Comparison of ENCODE assay signal across 8 mouse cellular contexts in the genomic region with DNA sequence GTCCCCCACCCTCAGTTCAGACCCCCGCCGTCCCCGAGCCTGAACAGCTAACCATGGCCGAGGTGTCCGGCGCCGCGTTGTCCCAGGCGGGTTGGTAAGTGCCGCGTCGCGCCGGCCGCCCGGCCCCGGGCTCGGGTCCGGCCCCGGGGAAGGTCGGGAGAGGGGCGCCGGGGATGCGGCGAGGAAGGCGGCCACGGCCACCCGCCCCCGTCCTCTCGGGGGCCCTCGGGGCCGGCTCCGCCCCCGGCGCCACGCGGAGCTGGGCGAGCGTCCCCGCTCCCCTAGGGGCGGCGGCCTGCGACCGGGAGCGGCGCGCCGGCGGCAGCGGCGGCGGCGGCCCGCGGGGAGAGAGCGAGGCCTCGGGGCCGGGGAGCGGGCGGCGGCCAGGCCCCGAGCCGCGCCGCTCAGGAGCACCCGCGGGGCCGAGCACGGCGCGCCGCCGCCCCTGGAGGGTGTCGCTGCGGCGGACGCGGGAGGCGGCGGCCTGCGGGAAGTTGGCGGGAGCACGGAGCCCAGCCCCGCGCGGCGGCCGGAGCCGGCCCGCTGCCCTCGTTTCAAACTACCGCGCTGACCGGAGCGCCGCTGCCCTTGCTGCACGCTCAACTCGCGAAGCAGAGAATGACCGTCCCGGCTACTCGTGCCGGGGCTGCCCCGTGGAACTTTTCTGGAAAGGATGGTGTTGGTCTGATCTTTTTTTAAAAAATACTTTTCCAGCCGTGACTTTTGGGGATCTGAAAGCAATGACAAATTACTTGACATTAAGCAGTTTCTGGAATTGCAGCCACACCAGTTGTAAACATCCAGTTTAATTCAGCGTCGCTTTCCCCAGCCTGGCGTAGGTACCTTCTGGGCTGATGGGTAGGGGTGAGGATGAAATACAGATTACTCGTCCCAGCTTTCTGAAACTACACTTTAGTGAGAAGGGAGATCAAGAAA. TPM values are rescaled to one million over a fixed set of nuclear protein-coding genes. Genes with fewer than 3 reads are reported as not detected.
DNase-seq lines count a peak whose midpoint lies in the region; ATAC-seq and TF ChIP-seq lines count a peak whose summit lies in the region.

No protein-coding gene starts in this region.

- TF ChIP-seq RAD21 in CH12.LX (IDR thresholded peaks at IDR 0.05; ENCODE audit: low read depth, low read length): no peak

- no peaks in the 10 kb centered on the region for H3K27me3 ChIP-seq in CH12.LX (replicated peaks)
- no peaks in the 10 kb centered on the region for H3K27me3 ChIP-seq in embryonic facial prominence, embryonic 15.5 days
- no peaks in the 10 kb centered on the region for H3K27me3 ChIP-seq in heart, embryonic 11.5 days (ENCODE audit: control insufficient read depth, insufficient read depth, low read length)
- H3K27me3 ChIP-seq in kidney, embryonic 16.5 days (ENCODE audit: insufficient read depth, low read length): no peaks in the 10 kb centered on the region
- H3K27me3 ChIP-seq in liver, embryonic 16.5 days (ENCODE audit: control insufficient read depth, insufficient read depth, low read depth, low read length): no peaks in the 10 kb centered on the region
- H3K27me3 ChIP-seq in neural tube, embryonic 11.5 days (ENCODE audit: control insufficient read depth, insufficient read depth, low read length): no peaks in the 10 kb centered on the region

- peaks cover 0 to 11% of the 10 kb centered on the region in 2 experiments; a peak in 2 of 4 replicates for H3K4me1 ChIP-seq in CH12.LX (ENCODE audit: control insufficient read depth in 1 of 2, insufficient read depth in 2 of 2)
- peaks cover 11% of the 10 kb centered on the region for H3K4me1 ChIP-seq in bone marrow macrophage, adult 2 months (ENCODE audit: control insufficient read depth, insufficient read depth, low read length)
- peaks cover 15% of the 10 kb centered on the region for H3K4me1 ChIP-seq in embryonic facial prominence, embryonic 15.5 days
- H3K4me1 ChIP-seq in heart, embryonic 11.5 days (ENCODE audit: control insufficient read depth, insufficient read depth, low read length): peaks cover 9% of the 10 kb centered on the region; the same call in 1 of the 2 replicates
- peaks cover 15% of the 10 kb centered on the region for H3K4me1 ChIP-seq in kidney, embryonic 16.5 days (ENCODE audit: insufficient read depth, low read length)
- H3K4me1 ChIP-seq in liver, embryonic 16.5 days (ENCODE audit: control insufficient read depth, low read depth, low read length): peaks cover 24% of the 10 kb centered on the region
- H3K4me1 ChIP-seq in neural tube, embryonic 11.5 days (ENCODE audit: control insufficient read depth, insufficient read depth, low read length): no peaks in the 10 kb centered on the region

- ATAC-seq in embryonic facial prominence, embryonic 15.5 days (ENCODE audit: insufficient number of reproducible peaks, low FRiP score, low TSS enrichment, low read depth): peak; percentile 71
- peak; percentile 60 for ATAC-seq in heart, embryonic 11.5 days (replicated peaks; ENCODE audit: insufficient number of reproducible peaks, low FRiP score, low TSS enrichment)
- peak; percentile 64 for ATAC-seq in kidney, embryonic 16.5 days (ENCODE audit: low FRiP score, low TSS enrichment)
- ATAC-seq in liver, embryonic 16.5 days (ENCODE audit: low read depth): peak; percentile 59
- ATAC-seq in neural tube, embryonic 11.5 days (ENCODE audit: insufficient read depth, low FRiP score, low TSS enrichment): peak; percentile 70

- no peak for TF ChIP-seq EP300 in CH12.LX (IDR thresholded peaks at IDR 0.05; ENCODE audit: low read length)

- peaks cover 0 to 5% of the 10 kb centered on the region in 2 experiments for H3K36me3 ChIP-seq in CH12.LX (replicated peaks in 1 of 2; ENCODE audit: control insufficient read depth in 1 of 2, insufficient read depth in 1 of 2, low read length in 1 of 2)
- no peaks in the 10 kb centered on the region for H3K36me3 ChIP-seq in embryonic facial prominence, embryonic 15.5 days
- no peaks in the 10 kb centered on the region for H3K36me3 ChIP-seq in heart, embryonic 11.5 days (ENCODE audit: control insufficient read depth, insufficient read depth, low read length)
- H3K36me3 ChIP-seq in kidney, embryonic 16.5 days (ENCODE audit: insufficient read depth, low read length): no peaks in the 10 kb centered on the region
- no peaks in the 10 kb centered on the region for H3K36me3 ChIP-seq in liver, embryonic 16.5 days (ENCODE audit: control insufficient read depth, insufficient read depth)
- no peaks in the 10 kb centered on the region for H3K36me3 ChIP-seq in neural tube, embryonic 11.5 days (ENCODE audit: control insufficient read depth, insufficient read depth, low read length)

- H3K4me2 ChIP-seq in CH12.LX (ENCODE audit: insufficient read depth, low read depth, poor library complexity, severe bottlenecking): peak overlapping the region; percentile 77
- peak overlapping the region; percentile 69 for H3K4me2 ChIP-seq in embryonic facial prominence, embryonic 15.5 days (replicated peaks)
- H3K4me2 ChIP-seq in heart, embryonic 11.5 days: peak overlapping the region; percentile 76
- peak overlapping the region; percentile 70 for H3K4me2 ChIP-seq in kidney, embryonic 16.5 days (replicated peaks; ENCODE audit: low read depth, low read length)
- peak overlapping the region; percentile 98 for H3K4me2 ChIP-seq in liver, embryonic 16.5 days (ENCODE audit: low read depth, low read length)
- peak overlapping the region; percentile 57 for H3K4me2 ChIP-seq in neural tube, embryonic 11.5 days (ENCODE audit: low read depth)

- under 1% methylated on average over 82 of the region's 109 CpGs for WGBS in embryonic facial prominence, embryonic 15.5 days
- 1% methylated on average over 94 of the region's 109 CpGs for WGBS in heart, embryonic 11.5 days (ENCODE audit: insufficient replicate concordance)
- under 1% methylated on average over 78 of the region's 109 CpGs for whole genome bisulfite sequencing in kidney, embryonic 16.5 days
- under 1% methylated on average over 68 of the region's 109 CpGs for WGBS in liver, embryonic 16.5 days (ENCODE audit: insufficient replicate concordance)
- WGBS in neural tube, embryonic 11.5 days: under 1% methylated on average over 56 of the region's 109 CpGs

- dilution Hi-C loops in CH12.LX (cut with MboI; ENCODE audit: extremely low pct_ligation_motif_present, extremely low pct_unique_long_range_greater_than_20kb, low sequenced_read_pairs): no loop called here

- peaks cover 13% of the 10 kb centered on the region for H3K79me2 ChIP-seq in CH12.LX (replicated peaks; ENCODE audit: control insufficient read depth, extremely low read depth, insufficient read depth, poor library complexity, severe bottlenecking)

- no peaks in the 10 kb centered on the region for H3K9me3 ChIP-seq in CH12.LX (replicated peaks; ENCODE audit: low read length)
- no peaks in the 10 kb centered on the region for H3K9me3 ChIP-seq in embryonic facial prominence, embryonic 15.5 days (replicated peaks)
- no peaks in the 10 kb centered on the region for H3K9me3 ChIP-seq in heart, embryonic 11.5 days (replicated peaks; ENCODE audit: control insufficient read depth, low read length)
- no peaks in the 10 kb centered on the region for H3K9me3 ChIP-seq in kidney, embryonic 16.5 days (ENCODE audit: low read length)
- no peaks in the 10 kb centered on the region for H3K9me3 ChIP-seq in liver, embryonic 16.5 days (replicated peaks; ENCODE audit: control insufficient read depth, low read length)
- no peaks in the 10 kb centered on the region for H3K9me3 ChIP-seq in neural tube, embryonic 11.5 days (ENCODE audit: control insufficient read depth, low read length)

- no peak for TF ChIP-seq CTCF in CH12.LX (conservative IDR thresholded peaks at IDR 0.05 in 1 of 2, IDR thresholded peaks at IDR 0.05 in 1 of 2; ENCODE audit: low read depth in 2 of 2, low read length in 2 of 2)
- no peak for TF ChIP-seq CTCF in bone marrow macrophage, adult 2 months (IDR thresholded peaks at IDR 0.05; ENCODE audit: low read depth, low read length)

- H3K4me3 ChIP-seq in CH12.LX (replicated peaks in 1 of 3; ENCODE audit: low read depth in 2 of 3, low read length in 2 of 3, poor library complexity in 1 of 3): peak overlapping the region; percentile 72 to 86 (median 78)
- peak overlapping the region; percentile 91 for H3K4me3 ChIP-seq in bone marrow macrophage, adult 2 months (ENCODE audit: insufficient read depth, low read length)
- H3K4me3 ChIP-seq in embryonic facial prominence, embryonic 15.5 days (replicated peaks): peak overlapping the region; percentile 92
- peak overlapping the region; percentile 75 for H3K4me3 ChIP-seq in heart, embryonic 11.5 days (ENCODE audit: low read depth, low read length)
- H3K4me3 ChIP-seq in kidney, embryonic 16.5 days (ENCODE audit: low read length): peak overlapping the region; percentile 91
- H3K4me3 ChIP-seq in liver, embryonic 16.5 days (ENCODE audit: low read depth, low read length): peak overlapping the region; percentile 89
- H3K4me3 ChIP-seq in neural tube, embryonic 11.5 days (ENCODE audit: low read depth, low read length): peak overlapping the region; percentile 78

- H3K9ac ChIP-seq in CH12.LX (ENCODE audit: insufficient read depth, low read depth): peak overlapping the region; percentile 94
- H3K9ac ChIP-seq in embryonic facial prominence, embryonic 15.5 days: peak overlapping the region; percentile 95
- H3K9ac ChIP-seq in heart, embryonic 11.5 days (ENCODE audit: low read depth, low read length): peak overlapping the region; percentile 98
- H3K9ac ChIP-seq in kidney, embryonic 16.5 days (replicated peaks; ENCODE audit: low read length): peak overlapping the region; percentile 97
- peak overlapping the region; percentile 93 for H3K9ac ChIP-seq in liver, embryonic 16.5 days (ENCODE audit: low read depth, low read length)
- H3K9ac ChIP-seq in neural tube, embryonic 11.5 days (ENCODE audit: low read length): peak overlapping the region; percentile 92

- peak overlapping the region; percentile 63 for H3K27ac ChIP-seq in CH12.LX (ENCODE audit: insufficient read depth, low read depth)
- peak overlapping the region; percentile 89 for H3K27ac ChIP-seq in bone marrow macrophage, adult 2 months (ENCODE audit: insufficient read depth, low read depth, low read length)
- peak overlapping the region; percentile 100 for H3K27ac ChIP-seq in embryonic facial prominence, embryonic 15.5 days (replicated peaks)
- H3K27ac ChIP-seq in heart, embryonic 11.5 days (ENCODE audit: low read depth, low read length): peak overlapping the region; percentile 99
- peak overlapping the region; percentile 100 for H3K27ac ChIP-seq in kidney, embryonic 16.5 days (ENCODE audit: low read length)
- H3K27ac ChIP-seq in liver, embryonic 16.5 days (ENCODE audit: low read length): peak overlapping the region; percentile 100
- peak overlapping the region; percentile 98 for H3K27ac ChIP-seq in neural tube, embryonic 11.5 days (ENCODE audit: low read depth, low read length)

- peak; percentile 31 for DNase-seq in CH12.LX (ENCODE audit: extremely low read depth)
- peak; percentile 70 for DNase-seq in neural tube, embryonic 11.5 days (ENCODE audit: low spot score)
- DNase-seq in testis, postnatal 10 days (ENCODE audit: low spot score): peak; percentile 72

- no peak for TF ChIP-seq POLR2A in CH12.LX (IDR thresholded peaks at IDR 0.05; ENCODE audit: low read depth, low read length)
- no peak; the same call in 1 of the 2 replicates for TF ChIP-seq POLR2A in bone marrow macrophage, adult 2 months (IDR thresholded peaks at IDR 0.05; ENCODE audit: borderline replicate concordance, low read depth, low read length)

- in situ Hi-C loops in CH12.LX (cut with MboI; ENCODE audit: low pct_ligation_motif_present, low pct_unique_long_range_greater_than_20kb, low sequenced_read_pairs): loop anchor here (25.0 kb wide), 1 partner anchor 305 kb away; no protein-coding TSS in a partner anchor

RNA-seq across cellular contexts. Expression of a gene that starts 0.6 kb away (rescaled TPM):
- 6.5 and 7.3 TPM in 2 replicates for total RNA-seq in CH12.LX (2012; rRNA removed)
- total RNA-seq in CH12.LX (2014; rRNA removed): 12.8 and 13.8 TPM in 2 replicates
- polyA plus RNA-seq in CH12.LX (2012; ENCODE audit: insufficient read length, low read depth): 10.9 and 13.9 TPM in 2 replicates
- polyA plus RNA-seq in bone marrow macrophage, adult 2 months (2012; ENCODE audit: insufficient read depth, insufficient read length, missing spikeins): 14.8 and 19.4 TPM in 2 replicates
- 32.3 and 32.7 TPM in 2 replicates for polyA plus RNA-seq in embryonic facial prominence, embryonic 15.5 days (2015; fragmentation: Nextera tagmentation; extraction: Ambion mirVana)
- 23.9 and 24.3 TPM in 2 replicates for polyA plus RNA-seq in heart, embryonic 11.5 days (2014; fragmentation: Nextera tagmentation; extraction: Ambion mirVana)
- 26.9 and 29.1 TPM in 2 replicates for polyA plus RNA-seq in kidney, embryonic 16.5 days (2015; fragmentation: Nextera tagmentation; extraction: Ambion mirVana)
- 7.0 and 7.1 TPM in 2 replicates for polyA plus RNA-seq in liver, embryonic 16.5 days (2015; fragmentation: Nextera tagmentation; extraction: Ambion mirVana)
- polyA plus RNA-seq in neural tube, embryonic 11.5 days (2014; fragmentation: Nextera tagmentation; extraction: Ambion mirVana): 42.2 and 45.1 TPM in 2 replicates

Comparison
In these comparisons a context has a peak if more than half of its experiments do, and no peak if none do; other contexts are left out.
1. Peak in every context shown above with its lines: DNase-seq, ATAC-seq, H3K4me3 ChIP-seq and H3K27ac ChIP-seq.